Mouse (Mus musculus) central nervous system, embryonic 14 days (tissue): Measurements from ENCODE around the gene Mgrn1. TPM values are rescaled to one million over a fixed set of nuclear protein-coding genes. Genes with fewer than 3 reads are reported as not detected.

Experiments used
- polyA plus RNA-seq: library from polyadenylated mRNA; depleted of rRNA; stranded (reverse); fragments of >200 nt; gene quantifications from 2 replicates; pipeline ENCODE4 v1.2.3, GENCODE M21; 2012; rRNA removed

The Mgrn1 gene
- polyA plus RNA-seq, result 118 and 123 TPM in 2 replicates

GRCm38 (mm10) chr16:4885760-4886689, at the start of gene Mgrn1:
Gene Mgrn1, plus strand, starts transcription at chr16:4886249.

GRCm38 (mm10) chr16:4880136-4880825, 5.8 kb upstream of the Mgrn1 start, which contains the start of gene Ubald1:
Gene Ubald1, minus strand, starts transcription at chr16:4880315.

GRCm38 (mm10) chr16:4938461-4938860, 52.4 kb downstream of the Mgrn1 start, which contains the start of gene Nudt16l1:
Gene Nudt16l1, plus strand, starts transcription at chr16:4938761.

GRCm38 (mm10) chr16:4963797-4964709, 78.0 kb downstream of the Mgrn1 start, which contains the start of gene Anks3:
Gene Anks3, minus strand, starts transcription at chr16:4964205.

Other genes starting within 250 kb of the Mgrn1 start
- gene Vasn, start 246.3 kb upstream of the Mgrn1 start, polyA plus RNA-seq, result 8.3 and 20.3 TPM in 2 replicates
- gene Dnaja3, start 246.3 kb upstream of the Mgrn1 start, polyA plus RNA-seq, result 26.8 and 28.4 TPM in 2 replicates
- 63.0 and 68.3 TPM in 2 replicates for gene Coro7, start 206.5 kb upstream of the Mgrn1 start, polyA plus RNA-seq
- gene Nmral1, start 166.9 kb upstream of the Mgrn1 start, polyA plus RNA-seq, result 90.5 and 100.0 TPM in 2 replicates
- 60.4 and 61.9 TPM in 2 replicates for gene Hmox2, start 159.9 kb upstream of the Mgrn1 start, polyA plus RNA-seq
- 88.7 and 89.2 TPM in 2 replicates for gene Cdip1, start 96.0 kb upstream of the Mgrn1 start, polyA plus RNA-seq
- gene 4930562C15Rik, start 50.8 kb upstream of the Mgrn1 start, polyA plus RNA-seq, result 0.01 TPM in 1 of 2 replicates, not detected in the other
- 34.0 and 37.0 TPM in 2 replicates for gene Ubald1, start 5.9 kb upstream of the Mgrn1 start, polyA plus RNA-seq
- gene Nudt16l1, start 52.5 kb downstream of the Mgrn1 start, polyA plus RNA-seq, result 101 and 106 TPM in 2 replicates
- gene Anks3, start 78.0 kb downstream of the Mgrn1 start, polyA plus RNA-seq, result 116 and 119 TPM in 2 replicates
- gene Sept12, start 111.6 kb downstream of the Mgrn1 start, polyA plus RNA-seq, result not detected in 2 replicates
- gene Smim22, start 121.0 kb downstream of the Mgrn1 start, polyA plus RNA-seq, result 0.87 and 2.6 TPM in 2 replicates
- gene Rogdi, start 127.3 kb downstream of the Mgrn1 start, polyA plus RNA-seq, result 133 and 146 TPM in 2 replicates
- gene Glyr1, start 163.6 kb downstream of the Mgrn1 start, polyA plus RNA-seq, result 155 and 173 TPM in 2 replicates
- gene Ubn1, start 163.8 kb downstream of the Mgrn1 start, polyA plus RNA-seq, result 29.5 and 30.5 TPM in 2 replicates
- 0.15 and 1.8 TPM in 2 replicates for gene Ppl, start 246.2 kb downstream of the Mgrn1 start, polyA plus RNA-seq